Mouse (Mus musculus): ENCODE measurements around the gene Cela3a. TPM values are rescaled to one million over a fixed set of nuclear protein-coding genes. Genes with fewer than 3 reads are reported as not detected.
"Not testable (repeated sequence)": the region's sequence is repeated elsewhere in the genome, so short reads cannot be mapped to it uniquely, and the experiment has no call there.

Gene Cela3a
- polyA plus RNA-seq, 1 experiment from 2014 or later, result not detected

DNA sequence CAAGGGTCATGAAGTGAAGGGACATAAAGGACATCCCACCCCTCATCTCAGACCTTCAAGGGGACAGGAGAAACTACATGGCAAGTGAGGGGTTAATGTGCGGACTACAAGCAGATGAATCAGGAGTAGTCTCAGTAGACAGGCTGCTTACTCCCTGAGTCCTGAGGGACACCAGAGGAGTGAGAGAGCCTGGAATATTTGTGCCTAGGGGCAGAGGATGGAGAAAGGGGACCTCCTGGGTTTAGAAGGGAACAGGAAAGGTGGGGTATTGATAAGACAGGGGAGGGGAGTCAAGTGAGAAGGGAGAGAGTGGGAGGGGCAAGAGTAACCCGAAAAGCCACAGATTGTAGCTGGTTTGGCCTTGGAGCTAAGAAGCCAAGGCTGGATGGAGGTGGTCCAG, 39.0 kb upstream of the Cela3a start:
- H3K4me2 ChIP-seq (replicated peaks; ENCODE audit: low read depth, low read length), result no peak overlapping the region
- no peak overlapping the region for H3K4me3 ChIP-seq (ENCODE audit: low read length)
- WGBS, result 48% methylated on average over 2 of the region's 2 CpGs
- no peaks in the 10 kb centered on the region for H3K27me3 ChIP-seq (ENCODE audit: insufficient read depth, low read length)
- no peak overlapping the region for H3K27ac ChIP-seq (ENCODE audit: low read length)
- peaks cover 26% of the 10 kb centered on the region for H3K4me1 ChIP-seq (ENCODE audit: insufficient read depth, low read length)
- no peak overlapping the region for H3K9ac ChIP-seq (replicated peaks; ENCODE audit: low read length)
- H3K9me3 ChIP-seq (ENCODE audit: low read length), result no peaks in the 10 kb centered on the region
- ATAC-seq (ENCODE audit: low FRiP score, low TSS enrichment), result no peak
- no peaks in the 10 kb centered on the region for H3K36me3 ChIP-seq (ENCODE audit: insufficient read depth, low read length)

DNA sequence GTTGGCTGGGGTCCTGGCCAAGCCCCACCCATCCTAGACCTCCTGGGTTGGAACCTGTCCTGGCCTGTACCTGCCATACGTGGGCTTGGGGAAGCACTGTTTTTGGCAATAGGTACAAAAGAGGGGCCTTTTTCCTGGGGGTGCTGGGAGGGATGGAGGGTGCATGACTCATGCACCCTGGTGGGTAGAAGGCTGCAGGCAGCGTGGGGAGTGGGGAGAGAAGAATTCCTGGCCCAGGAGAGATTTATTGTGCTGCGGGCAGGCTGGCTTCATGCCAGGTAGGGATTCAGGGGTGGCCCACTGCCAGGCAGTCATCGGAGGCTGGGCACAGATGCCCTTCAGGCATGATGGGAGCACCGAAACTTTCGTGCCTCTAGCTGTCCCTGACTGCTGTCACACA, 38.6 kb upstream of the Cela3a start:
- 47% methylated on average over 6 of the region's 6 CpGs for WGBS
- ATAC-seq (ENCODE audit: low FRiP score, low TSS enrichment), result 0 out of 2 replicates have a peak, but pooled peaks have one; percentile 58
- H3K27ac ChIP-seq (ENCODE audit: low read length), result no peak overlapping the region

DNA sequence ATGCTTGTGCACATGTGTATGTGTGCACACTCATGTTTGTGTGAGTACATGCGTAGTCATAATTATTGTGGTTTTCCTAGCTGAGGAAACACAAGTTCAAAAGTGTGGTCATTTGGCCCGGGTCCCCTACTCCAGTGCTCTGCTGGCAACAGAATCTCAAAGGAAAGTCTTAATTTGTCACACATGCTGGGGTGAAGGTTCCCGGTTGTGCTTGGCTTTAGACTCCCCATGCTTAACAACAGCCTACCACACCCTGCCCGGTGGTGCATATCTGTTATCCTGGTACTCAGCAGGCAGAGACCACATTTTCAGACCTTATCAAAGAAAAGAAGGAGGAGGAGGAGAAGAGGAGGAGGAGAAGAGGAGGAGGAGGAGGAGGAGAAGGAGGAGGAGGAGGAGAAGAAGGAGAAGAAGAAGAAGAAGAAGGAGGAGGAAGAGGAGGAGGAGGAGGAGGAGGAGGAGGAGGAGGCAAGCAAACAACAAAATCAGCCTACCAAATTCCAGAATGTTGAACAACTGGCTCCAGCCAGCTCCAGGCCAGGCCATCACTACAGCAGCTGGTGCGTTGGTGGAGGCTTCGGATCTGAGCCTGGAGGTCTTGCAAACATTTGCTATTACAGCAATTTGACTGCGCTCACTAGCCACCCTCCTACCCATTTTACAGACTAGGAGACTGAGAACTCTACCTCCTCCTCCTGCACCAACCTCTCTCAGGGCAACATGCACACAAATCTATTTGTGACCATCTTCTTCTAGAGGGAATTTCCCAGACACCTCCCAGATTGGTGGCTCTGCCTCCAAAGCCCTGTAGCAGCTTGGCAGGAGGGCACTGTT, 38.0 kb upstream of the Cela3a start:
- Histone ChIP-seq H3K4me3 (ENCODE audit: low read length) (no peak overlapping the region), H3K9ac (replicated peaks; ENCODE audit: low read length) (no peak overlapping the region), H3K27me3 (ENCODE audit: insufficient read depth, low read length) (no peaks in the 10 kb centered on the region), H3K27ac (ENCODE audit: low read length) (no peak overlapping the region), H3K4me1 (ENCODE audit: insufficient read depth, low read length) (peaks cover 19% of the 10 kb centered on the region), H3K9me3 (ENCODE audit: low read length) (no peaks in the 10 kb centered on the region), H3K36me3 (ENCODE audit: insufficient read depth, low read length) (no peaks in the 10 kb centered on the region), H3K4me2 (replicated peaks; ENCODE audit: low read depth, low read length) (no peak overlapping the region)
- 57% methylated on average over 7 of the region's 7 CpGs for WGBS
- no peak for ATAC-seq (ENCODE audit: low FRiP score, low TSS enrichment)

More for the DNA sequence above, 38.6 kb upstream of the Cela3a start:
- Histone ChIP-seq H3K9ac (replicated peaks; ENCODE audit: low read length) (no peak overlapping the region), H3K9me3 (ENCODE audit: low read length) (no peaks in the 10 kb centered on the region), H3K4me1 (ENCODE audit: insufficient read depth, low read length) (peaks cover 24% of the 10 kb centered on the region), H3K4me2 (replicated peaks; ENCODE audit: low read depth, low read length) (no peak overlapping the region), H3K4me3 (ENCODE audit: low read length) (no peak overlapping the region), H3K27me3 (ENCODE audit: insufficient read depth, low read length) (no peaks in the 10 kb centered on the region), H3K36me3 (ENCODE audit: insufficient read depth, low read length) (no peaks in the 10 kb centered on the region)

DNA sequence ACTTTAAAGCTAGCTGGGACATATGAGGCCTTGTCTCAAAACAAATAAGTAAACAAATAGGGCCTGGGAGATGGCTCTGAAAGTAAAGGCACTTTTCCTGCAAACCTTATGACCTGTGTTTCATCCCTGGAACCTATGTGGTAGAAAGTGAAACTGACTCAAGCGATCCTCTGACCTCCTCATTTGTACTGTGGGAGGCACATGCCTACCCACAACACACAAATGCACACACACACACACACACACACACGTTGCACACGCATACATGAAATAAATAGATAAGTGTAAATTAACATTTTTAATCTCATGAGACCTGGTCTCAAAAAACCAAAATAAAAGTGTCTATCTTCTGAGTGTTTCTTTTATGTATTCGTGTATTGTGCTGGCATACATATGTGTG, 36.3 kb upstream of the Cela3a start:
- Histone ChIP-seq H3K4me2 (replicated peaks; ENCODE audit: low read depth, low read length) (no peak overlapping the region), H3K9me3 (ENCODE audit: low read length) (no peaks in the 10 kb centered on the region), H3K9ac (replicated peaks; ENCODE audit: low read length) (no peak overlapping the region), H3K4me1 (ENCODE audit: insufficient read depth, low read length) (peaks cover 19% of the 10 kb centered on the region), H3K36me3 (ENCODE audit: insufficient read depth, low read length) (no peaks in the 10 kb centered on the region), H3K27ac (ENCODE audit: low read length) (no peak overlapping the region), H3K4me3 (ENCODE audit: low read length) (no peak overlapping the region), H3K27me3 (ENCODE audit: insufficient read depth, low read length) (no peaks in the 10 kb centered on the region)
- ATAC-seq (ENCODE audit: low FRiP score, low TSS enrichment), result no peak
- 88% methylated on average over 4 of the region's 4 CpGs for WGBS

DNA sequence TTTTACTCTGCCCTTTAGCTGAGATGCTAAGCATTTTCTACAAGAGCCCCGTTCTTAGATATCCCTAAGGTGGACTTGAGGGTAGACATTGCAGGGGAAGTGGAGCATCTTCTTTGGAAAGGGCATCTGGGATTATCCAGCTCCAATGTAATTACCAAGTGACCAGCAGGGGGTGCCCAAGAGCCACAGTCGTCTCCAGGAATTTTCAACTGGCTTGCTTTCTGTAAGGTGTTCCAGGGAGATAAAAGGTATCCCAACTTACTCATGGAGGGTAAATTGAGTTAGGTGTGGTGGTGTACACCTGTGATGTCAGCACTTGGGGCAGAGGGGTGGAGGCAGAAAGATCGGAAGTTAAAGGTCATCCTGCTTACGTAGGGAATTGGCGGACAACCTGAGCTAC, 34.0 kb upstream of the Cela3a start:
- H3K9ac ChIP-seq (replicated peaks; ENCODE audit: low read length), result no peak overlapping the region
- no peaks in the 10 kb centered on the region for H3K9me3 ChIP-seq (ENCODE audit: low read length)
- 26% methylated on average over 5 of the region's 5 CpGs for WGBS
- H3K4me3 ChIP-seq (ENCODE audit: low read length), result no peak overlapping the region
- H3K27me3 ChIP-seq (ENCODE audit: insufficient read depth, low read length), result no peaks in the 10 kb centered on the region
- H3K4me2 ChIP-seq (replicated peaks; ENCODE audit: low read depth, low read length), result no peak overlapping the region
- H3K27ac ChIP-seq (ENCODE audit: low read length), result no peak overlapping the region
- ATAC-seq (ENCODE audit: low FRiP score, low TSS enrichment), result no peak
- H3K4me1 ChIP-seq (ENCODE audit: insufficient read depth, low read length), result peaks cover 15% of the 10 kb centered on the region
- H3K36me3 ChIP-seq (ENCODE audit: insufficient read depth, low read length), result no peaks in the 10 kb centered on the region

DNA sequence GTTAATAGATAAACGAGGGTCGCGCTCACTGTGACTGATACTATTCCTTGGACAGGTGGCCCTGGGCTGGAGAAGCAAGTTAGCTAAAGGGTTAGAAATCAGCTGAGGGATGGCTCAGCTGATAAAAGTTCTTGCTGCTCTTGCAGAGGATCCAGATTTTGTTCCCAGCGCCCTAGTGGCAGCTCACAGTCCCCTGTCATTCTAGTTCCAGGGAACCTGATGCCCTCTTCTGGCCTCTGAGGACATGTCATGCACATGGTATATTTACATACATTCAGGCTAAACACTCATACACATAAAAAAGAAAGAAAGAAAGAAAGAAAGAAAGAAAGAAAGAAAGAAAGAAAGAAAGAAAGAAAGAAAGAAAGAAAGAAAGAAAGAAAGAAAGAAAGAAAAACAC, 31.7 kb upstream of the Cela3a start:
- Histone ChIP-seq H3K9ac (replicated peaks; ENCODE audit: low read length) (no peak overlapping the region), H3K27me3 (ENCODE audit: insufficient read depth, low read length) (no peaks in the 10 kb centered on the region), H3K4me1 (ENCODE audit: insufficient read depth, low read length) (peaks cover 3% of the 10 kb centered on the region; the same call in 1 of the 2 replicates), H3K36me3 (ENCODE audit: insufficient read depth, low read length) (no peaks in the 10 kb centered on the region), H3K4me3 (ENCODE audit: low read length) (no peak overlapping the region), H3K27ac (ENCODE audit: low read length) (no peak overlapping the region), H3K4me2 (replicated peaks; ENCODE audit: low read depth, low read length) (no peak overlapping the region), H3K9me3 (ENCODE audit: low read length) (no peaks in the 10 kb centered on the region)
- WGBS, result 82% methylated on average over 4 of the region's 4 CpGs
- ATAC-seq (ENCODE audit: low FRiP score, low TSS enrichment), result no peak

DNA sequence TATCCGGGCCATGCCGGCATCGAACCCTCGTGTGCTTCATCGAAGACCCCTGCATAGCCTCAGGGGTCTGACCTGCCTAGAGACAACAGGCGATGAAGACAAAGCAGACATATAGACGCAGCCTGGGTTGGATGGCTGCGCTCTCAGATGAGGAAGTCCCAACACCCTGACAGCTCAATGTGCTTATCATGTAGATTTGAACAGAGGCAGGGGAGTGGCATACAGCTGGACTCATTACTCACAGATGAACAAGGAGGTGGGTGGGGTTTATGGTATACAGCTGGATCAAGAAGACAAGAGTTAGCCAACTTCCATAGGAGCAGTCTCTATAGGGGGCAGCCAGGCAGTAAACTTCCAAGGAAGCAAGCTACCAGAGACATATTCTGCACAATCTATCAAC, 29.3 kb upstream of the Cela3a start:
- no peaks in the 10 kb centered on the region for H3K9me3 ChIP-seq (ENCODE audit: low read length)
- H3K27me3 ChIP-seq (ENCODE audit: insufficient read depth, low read length), result no peaks in the 10 kb centered on the region
- no peak overlapping the region for H3K27ac ChIP-seq (ENCODE audit: low read length)
- ATAC-seq (ENCODE audit: low FRiP score, low TSS enrichment), result no peak
- no peak overlapping the region for H3K9ac ChIP-seq (replicated peaks; ENCODE audit: low read length)
- H3K4me2 ChIP-seq (replicated peaks; ENCODE audit: low read depth, low read length), result no peak overlapping the region
- no peaks in the 10 kb centered on the region for H3K36me3 ChIP-seq (ENCODE audit: insufficient read depth, low read length)
- H3K4me3 ChIP-seq (ENCODE audit: low read length), result no peak overlapping the region
- H3K4me1 ChIP-seq (ENCODE audit: insufficient read depth, low read length), result peaks cover 2% of the 10 kb centered on the region; the same call in 1 of the 2 replicates
- 92% methylated on average over 8 of the region's 8 CpGs for WGBS

DNA sequence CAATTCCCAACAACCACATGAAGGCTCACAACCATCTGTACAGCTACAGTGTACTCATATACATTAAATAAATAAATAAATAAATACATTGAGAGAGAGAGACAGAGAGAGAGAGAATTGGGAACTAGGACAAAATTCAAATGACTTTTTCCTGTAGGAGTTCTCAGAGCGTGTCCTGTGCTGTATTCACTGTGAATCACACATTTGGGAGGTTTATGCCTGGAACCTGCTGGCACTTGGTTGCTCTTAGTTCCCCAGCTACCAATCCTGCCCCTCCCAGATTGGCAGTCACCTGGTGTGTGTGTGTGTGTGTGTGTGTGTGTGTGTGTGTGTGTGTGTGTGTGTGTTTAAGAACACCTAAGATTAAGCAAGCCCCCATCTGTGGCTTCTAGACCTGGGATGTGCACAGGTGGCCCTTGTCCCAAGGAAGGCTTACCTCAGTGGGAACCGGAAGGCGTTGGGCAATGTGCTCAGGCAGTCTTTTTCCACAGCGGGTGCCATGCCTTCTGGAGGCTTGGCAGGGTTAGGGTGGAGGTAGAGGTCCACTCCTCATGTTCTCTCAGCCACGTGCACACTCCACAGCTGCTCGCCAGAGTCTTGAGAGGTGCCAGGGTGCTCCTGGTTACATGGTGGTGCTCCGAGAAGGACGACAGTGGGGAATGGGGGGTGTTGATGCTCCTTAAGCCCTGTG, 27.5 kb upstream of the Cela3a start:
- no peak overlapping the region for H3K4me3 ChIP-seq (ENCODE audit: low read length)
- no peaks in the 10 kb centered on the region for H3K9me3 ChIP-seq (ENCODE audit: low read length)
- ATAC-seq (ENCODE audit: low FRiP score, low TSS enrichment), result no peak
- no peaks in the 10 kb centered on the region for H3K4me1 ChIP-seq (ENCODE audit: insufficient read depth, low read length)
- H3K27ac ChIP-seq (ENCODE audit: low read length), result no peak overlapping the region
- WGBS, result 87% methylated on average over 8 of the region's 8 CpGs
- H3K4me2 ChIP-seq (replicated peaks; ENCODE audit: low read depth, low read length), result no peak overlapping the region
- no peak overlapping the region for H3K9ac ChIP-seq (replicated peaks; ENCODE audit: low read length)
- H3K36me3 ChIP-seq (ENCODE audit: insufficient read depth, low read length), result no peaks in the 10 kb centered on the region
- H3K27me3 ChIP-seq (ENCODE audit: insufficient read depth, low read length), result no peaks in the 10 kb centered on the region

DNA sequence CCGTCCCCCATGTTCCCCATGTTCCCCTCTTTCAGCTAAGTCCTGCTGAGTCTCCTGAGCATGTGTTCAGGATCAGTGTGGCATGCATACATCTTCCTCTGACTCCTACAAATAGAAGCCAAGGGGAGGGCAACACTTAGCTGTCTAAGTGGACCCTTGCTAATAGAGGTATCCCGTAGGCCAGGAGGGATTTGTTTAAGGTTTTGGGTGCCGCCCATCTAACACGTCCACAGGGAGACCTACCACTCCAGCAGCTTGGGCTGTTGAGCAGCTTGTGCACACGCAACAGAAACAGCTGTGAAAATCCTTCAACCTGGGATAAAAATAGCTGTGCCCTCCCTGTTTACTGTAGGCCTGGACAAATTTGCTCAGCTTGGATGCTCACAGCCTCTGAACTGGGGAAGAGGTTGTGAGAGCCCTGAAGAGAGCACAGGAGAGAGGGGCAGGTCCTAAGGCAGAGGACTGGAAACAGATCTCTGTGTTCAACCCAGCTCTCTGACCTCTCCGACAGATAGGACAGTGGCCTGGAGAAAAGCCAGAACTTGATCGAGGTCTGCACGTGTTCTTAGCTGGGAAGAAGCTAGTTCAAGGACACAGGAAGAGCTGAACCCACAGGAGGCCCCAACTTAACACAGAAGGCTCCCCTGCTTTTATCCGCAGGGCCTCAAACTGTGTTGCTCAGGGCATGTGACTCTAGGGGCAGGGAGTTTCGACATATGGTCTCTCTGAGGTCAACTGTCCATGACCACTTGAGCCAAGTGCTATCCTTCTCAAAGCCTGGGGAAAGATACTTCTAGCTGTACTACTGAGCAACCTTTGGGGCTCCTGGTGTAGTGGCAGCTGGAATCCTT, 23.3 kb upstream of the Cela3a start:
- H3K4me3 ChIP-seq (ENCODE audit: low read length); H3K9ac ChIP-seq (replicated peaks; ENCODE audit: low read length); ATAC-seq (ENCODE audit: low FRiP score, low TSS enrichment); H3K4me2 ChIP-seq (replicated peaks; ENCODE audit: low read depth, low read length); H3K27me3 ChIP-seq (ENCODE audit: insufficient read depth, low read length); H3K36me3 ChIP-seq (ENCODE audit: insufficient read depth, low read length); H3K27ac ChIP-seq (ENCODE audit: low read length); H3K4me1 ChIP-seq (ENCODE audit: insufficient read depth, low read length); H3K9me3 ChIP-seq (ENCODE audit: low read length): not testable (repeated sequence)
- 65% methylated on average over 10 of the region's 10 CpGs for WGBS

Measured in kidney, embryonic 16.5 days (tissue).